Mouse (Mus musculus) liver, embryonic 14.5 days (tissue): Measurements from ENCODE around the gene Wnt1. TPM values are rescaled to one million over a fixed set of nuclear protein-coding genes. Genes with fewer than 3 reads are reported as not detected.

Experiments
- ATAC-seq: fragments of 200-750 bp; cut with Nextera tagmentation; 2 replicates; pipeline ENCODE4 v1.8.0; 2017; ENCODE audit warnings: moderate number of reproducible peaks, mild to moderate bottlenecking, moderate library complexity; ENCODE audit not compliant: insufficient read depth
- DNase-seq, 3 experiments: peaks; one replicate each; pipeline ENCODE4 v3.0.0-alpha.2; 2012 to 2013; ENCODE audit warnings: low read depth in 3 of 3, low spot score in 3 of 3
- H3K27ac ChIP-seq: fragments of 300-500 bp; sonication (generic); 2 replicates; pipeline ENCODE4 v1.5.1; 2014; ENCODE audit warnings: moderate library complexity, mild to moderate bottlenecking, control low read depth, inconsistent platforms
- H3K27me3 ChIP-seq: fragments of 300-500 bp; sonication (generic); 2 replicates; pipeline ENCODE4 v1.6.1; 2014; ENCODE audit warnings: mild to moderate bottlenecking, low read length, moderate library complexity; ENCODE audit not compliant: control insufficient read depth, insufficient read depth
- H3K36me3 ChIP-seq: fragments of 300-500 bp; sonication (generic); replicated peaks from 2 replicates; pipeline ENCODE4 v1.6.1; 2014; ENCODE audit warnings: low read depth; ENCODE audit not compliant: control insufficient read depth, insufficient read depth
- H3K4me1 ChIP-seq, 2 experiments: fragments of 200-500 bp in 1 of 2; fragments of 300-500 bp in 1 of 2; sonication (generic) in 1 of 2; replicated peaks; 2 replicates each; pipeline ENCODE4 v1.6.1; 2012 to 2014; ENCODE audit warnings: antibody characterized with exemption in 1 of 2, inconsistent platforms in 1 of 2, low read length in 1 of 2; ENCODE audit not compliant: control insufficient read depth in 2 of 2, insufficient read depth in 2 of 2
- H3K4me2 ChIP-seq: fragments of 300-500 bp; sonication (generic); 2 replicates; pipeline ENCODE4 v1.6.1; 2014; ENCODE audit warnings: low read depth, mild to moderate bottlenecking, control low read depth, moderate library complexity
- H3K4me3 ChIP-seq, 2 experiments: fragments of 200-500 bp in 1 of 2; fragments of 300-500 bp in 1 of 2; sonication (generic) in 1 of 2; 2 replicates each; pipeline ENCODE4 v1.5.1; 2012 to 2014; ENCODE audit warnings: low read depth in 2 of 2, low read length in 2 of 2, mild to moderate bottlenecking in 2 of 2, control low read depth in 1 of 2, inconsistent platforms in 1 of 2, moderate library complexity in 1 of 2; ENCODE audit not compliant: insufficient read depth in 1 of 2
- H3K9ac ChIP-seq: fragments of 300-500 bp; sonication (generic); replicated peaks from 2 replicates; pipeline ENCODE4 v1.6.1; 2014; ENCODE audit warnings: mild to moderate bottlenecking, control low read depth, moderate library complexity
- H3K9me3 ChIP-seq: fragments of 300-500 bp; sonication (generic); 2 replicates; pipeline ENCODE4 v1.6.1; 2016; ENCODE audit warnings: low read length, mixed read lengths; ENCODE audit not compliant: control insufficient read depth
- CTCF ChIP-seq: IDR thresholded peaks from 2 replicates; pipeline ENCODE4 v1.5.1; 2016; ENCODE audit warnings: antibody characterized with exemption, low read depth, control low read depth
- EP300 ChIP-seq: IDR thresholded peaks from 2 replicates; pipeline ENCODE4 v1.6.1; 2016; ENCODE audit warnings: antibody characterized with exemption, low read depth
- WGBS: fragments of 180-500 bp; shearing (Covaris S2); extraction: QIAGEN DNeasy Blood & Tissue Kit; methylation state at CpG from one replicate; pipeline ENCODE4 v1.1.7; 2014; ENCODE audit not compliant: insufficient replicate concordance; 5-methylcytosine and 5-hydroxymethylcytosine counted together
- polyA plus RNA-seq, 2 experiments: library from polyadenylated mRNA; depleted of rRNA in 1 of 2; stranded (reverse) in 1 of 2; unstranded in 1 of 2; fragments of >200 nt; fragmentation: Nextera tagmentation in 1 of 2; extraction: Ambion mirVana in 1 of 2; gene quantifications; 2 replicates each; pipeline versions ENCODE4 v1.2.1 to v1.2.3; 2012 to 2014

Wnt1 gene
- polyA plus RNA-seq, 2 experiments: not detected

DNA sequence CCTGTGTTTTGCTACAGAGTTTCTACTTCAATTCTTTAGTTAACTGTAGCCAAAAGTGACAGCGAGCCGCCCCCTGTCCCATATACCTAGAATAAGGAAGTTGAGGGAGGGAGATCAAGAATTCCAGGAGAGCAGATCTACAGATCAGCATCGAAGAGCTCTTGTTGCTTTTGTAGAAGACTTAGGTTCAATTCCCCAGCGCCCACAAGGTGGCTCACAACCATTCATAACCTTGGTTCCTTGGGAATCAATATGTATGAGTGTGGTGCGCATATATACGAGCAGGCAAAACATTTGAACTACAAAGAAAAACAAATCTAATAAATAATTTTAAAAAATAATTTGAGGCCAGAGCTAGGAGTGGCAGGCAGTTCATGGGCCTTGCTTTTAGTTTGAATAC, 8.5 kb upstream of the Wnt1 start:
- Histone ChIP-seq H3K4me1 (no peaks in the 10 kb centered on the region), H3K4me2 (no peak overlapping the region), H3K4me3 (no peak overlapping the region), H3K9me3 (no peaks in the 10 kb centered on the region), H3K27me3 (peaks cover 59% of the 10 kb centered on the region), H3K27ac (no peak overlapping the region), H3K9ac (no peak overlapping the region), H3K36me3 (no peaks in the 10 kb centered on the region)
- ATAC-seq (no peak), DNase-seq (no peak)
- WGBS: 20% methylated on average over 6 of the region's 6 CpGs
- TF ChIP-seq EP300 (no peak), CTCF (no peak)

DNA sequence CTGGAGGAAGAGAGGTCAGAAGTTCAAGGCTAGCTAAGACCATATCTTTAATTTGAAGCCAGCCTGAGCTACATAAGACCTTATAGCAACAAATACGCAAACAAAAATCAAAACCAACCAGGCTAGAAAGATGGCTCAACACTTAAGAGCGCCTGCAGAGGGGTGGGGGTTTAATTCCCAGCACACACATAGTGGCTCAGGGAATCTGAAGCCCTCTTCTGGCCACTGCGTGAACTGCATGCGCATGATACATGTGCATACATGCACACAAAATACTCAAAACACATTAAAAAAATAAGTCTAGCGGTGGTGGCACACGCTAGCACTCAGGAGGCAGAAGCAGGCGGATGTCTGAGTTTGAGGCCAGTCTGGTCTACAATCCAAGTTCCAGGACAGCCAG, 3.9 kb upstream of the Wnt1 start:
- ATAC-seq: no peak
- H3K9ac ChIP-seq: no peak overlapping the region
- TF ChIP-seq CTCF (peak; percentile 74), EP300 (no peak)
- no peaks in the 10 kb centered on the region for H3K4me1 ChIP-seq
- H3K9me3 ChIP-seq: no peaks in the 10 kb centered on the region
- H3K4me2 ChIP-seq: no peak overlapping the region
- peaks cover 53% of the 10 kb centered on the region for H3K27me3 ChIP-seq
- H3K36me3 ChIP-seq: no peaks in the 10 kb centered on the region
- H3K4me3 ChIP-seq: no peak overlapping the region
- no peak overlapping the region for H3K27ac ChIP-seq
- no peak for DNase-seq
- WGBS: 24% methylated on average over 7 of the region's 7 CpGs

DNA sequence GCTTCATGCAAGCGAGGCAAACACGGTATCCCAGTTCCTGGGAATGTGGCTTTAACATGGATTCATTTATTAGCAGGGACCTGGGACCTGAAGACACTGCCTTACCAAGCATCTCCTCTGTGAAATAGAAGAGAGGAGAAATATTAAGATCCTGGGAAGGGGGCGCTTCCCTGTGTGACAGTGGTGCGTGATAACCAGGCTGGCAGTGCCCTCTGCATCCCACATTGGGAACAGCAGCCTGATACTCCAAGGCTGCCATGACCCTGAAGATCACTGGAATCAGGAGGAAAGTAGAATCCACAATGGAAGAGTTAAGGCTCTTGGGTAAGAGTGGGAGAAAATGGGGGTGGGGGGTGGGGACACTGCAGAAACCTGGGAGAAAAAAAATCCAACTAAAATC, 1.7 kb upstream of the Wnt1 start:
- Histone ChIP-seq H3K4me1 (no peaks in the 10 kb centered on the region), H3K9ac (no peak overlapping the region), H3K36me3 (no peaks in the 10 kb centered on the region), H3K4me3 (no peak overlapping the region), H3K9me3 (no peaks in the 10 kb centered on the region), H3K27me3 (peaks cover 62% of the 10 kb centered on the region), H3K27ac (no peak overlapping the region), H3K4me2 (no peak overlapping the region)
- DNase-seq (no peak), ATAC-seq (no peak)
- TF ChIP-seq EP300: no peak
- peak; percentile 39 for TF ChIP-seq CTCF
- WGBS: 21% methylated on average over 4 of the region's 4 CpGs

DNA sequence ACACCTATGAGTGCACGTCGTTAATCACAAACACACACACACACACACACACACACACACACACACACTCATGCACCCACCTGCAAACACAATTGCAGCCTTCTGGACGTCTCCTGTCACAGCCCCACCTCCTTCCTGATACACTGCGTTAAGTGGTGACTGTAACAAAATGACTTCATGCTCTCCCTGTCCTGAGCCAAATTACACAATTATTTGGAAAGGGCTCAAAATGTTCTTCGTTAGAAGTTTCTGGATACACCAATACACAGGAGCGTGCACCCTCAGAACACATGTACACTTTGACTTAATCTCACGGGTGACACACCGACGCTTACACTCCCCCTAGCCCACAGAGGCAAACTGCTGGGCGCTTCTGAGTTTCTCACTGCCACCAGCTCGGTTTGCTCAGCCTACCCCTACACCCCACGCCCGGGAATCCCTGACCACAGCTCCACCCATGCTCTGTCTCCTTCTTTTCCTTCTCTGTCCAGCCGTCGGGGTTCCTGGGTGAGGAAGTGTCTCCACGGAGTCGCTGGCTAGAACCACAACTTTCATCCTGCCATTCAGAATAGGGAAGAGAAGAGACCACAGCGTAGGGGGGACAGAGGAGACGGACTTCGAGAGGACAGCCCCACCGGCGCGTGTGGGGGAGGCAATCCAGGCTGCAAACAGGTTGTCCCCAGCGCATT, 541 bp upstream of the Wnt1 start:
- no peak for ATAC-seq
- H3K4me3 ChIP-seq: no peak overlapping the region
- no peak for DNase-seq

DNA sequence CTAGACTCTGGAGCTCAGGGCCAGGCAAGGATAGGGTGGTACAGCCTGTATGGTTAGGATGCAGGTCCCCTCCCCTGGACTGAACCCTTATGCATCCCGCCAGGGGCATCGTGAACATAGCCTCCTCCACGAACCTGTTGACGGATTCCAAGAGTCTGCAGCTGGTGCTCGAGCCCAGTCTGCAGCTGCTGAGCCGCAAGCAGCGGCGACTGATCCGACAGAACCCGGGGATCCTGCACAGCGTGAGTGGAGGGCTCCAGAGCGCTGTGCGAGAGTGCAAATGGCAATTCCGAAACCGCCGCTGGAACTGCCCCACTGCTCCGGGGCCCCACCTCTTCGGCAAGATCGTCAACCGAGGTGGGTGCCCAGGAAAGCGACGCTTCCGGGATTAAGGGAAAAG, 1.1 kb downstream of the Wnt1 start:
- ATAC-seq: no peak
- Histone ChIP-seq H3K27ac (no peak overlapping the region), H3K27me3 (peaks cover 90% of the 10 kb centered on the region), H3K4me1 (no peaks in the 10 kb centered on the region), H3K4me3 (no peak overlapping the region), H3K9ac (no peak overlapping the region), H3K9me3 (no peaks in the 10 kb centered on the region), H3K4me2 (no peak overlapping the region), H3K36me3 (no peaks in the 10 kb centered on the region)
- TF ChIP-seq EP300 (no peak), CTCF (no peak)
- WGBS: 1% methylated on average over 23 of the region's 23 CpGs
- no peak for DNase-seq

More for the DNA sequence above, 541 bp upstream of the Wnt1 start:
- 11% methylated on average over 24 of the region's 24 CpGs for WGBS
- H3K36me3 ChIP-seq: no peaks in the 10 kb centered on the region
- H3K4me1 ChIP-seq: no peaks in the 10 kb centered on the region
- TF ChIP-seq EP300: no peak
- TF ChIP-seq CTCF: no peak
- H3K9me3 ChIP-seq: no peaks in the 10 kb centered on the region
- no peak overlapping the region for H3K27ac ChIP-seq
- H3K9ac ChIP-seq: no peak overlapping the region
- no peak overlapping the region for H3K4me2 ChIP-seq
- peaks cover 74% of the 10 kb centered on the region for H3K27me3 ChIP-seq
